In genomic region chr11:103953032-103953895, GRCm38 (mm10) we compare ENCODE assay signal across 8 mouse cellular contexts. TPM values are rescaled to one million over a fixed set of nuclear protein-coding genes. Genes with fewer than 3 reads are reported as not detected.
DNase-seq lines count a peak whose midpoint lies in the region; ATAC-seq lines count a peak whose summit lies in the region.

No protein-coding gene starts in this region.

- peak overlapping the region; percentile 94 for H3K27ac ChIP-seq in forebrain, embryonic 10.5 days

- no peaks in the 10 kb centered on the region for H3K9me3 ChIP-seq in forebrain, embryonic 10.5 days

- no peaks in the 10 kb centered on the region for H3K36me3 ChIP-seq in forebrain, embryonic 10.5 days (replicated peaks)
- H3K36me3 ChIP-seq in splenic B cell, adult 2 months (ENCODE audit: control insufficient read depth, insufficient read depth, low read length, poor library complexity, severe bottlenecking) = no peaks in the 10 kb centered on the region

- WGBS in forebrain, embryonic 10.5 days = 3% methylated on average over 32 of the region's 32 CpGs

- 0 out of 2 replicates have a peak, but pooled peaks cover 5% of the 10 kb centered on the region for H3K27me3 ChIP-seq in forebrain, embryonic 10.5 days (ENCODE audit: poor library complexity, severe bottlenecking)
- H3K27me3 ChIP-seq in splenic B cell, adult 2 months (ENCODE audit: control insufficient read depth, insufficient read depth, low read length, poor library complexity, severe bottlenecking) = no peaks in the 10 kb centered on the region

- peaks cover 29% of the 10 kb centered on the region for H3K4me1 ChIP-seq in forebrain, embryonic 10.5 days

- peak; percentile 61 for ATAC-seq in megakaryocyte progenitor cell, adult 5-6 weeks (replicated peaks; ENCODE audit: poor library complexity)

- peak overlapping the region; percentile 88 for H3K4me3 ChIP-seq in forebrain, embryonic 10.5 days

- DNase-seq in ovary, postnatal 14 days (ENCODE audit: low spot score) = peak; percentile 5
- DNase-seq in ovary, postnatal 36 days (ENCODE audit: low spot score) = no peak
- DNase-seq in adrenal gland, postnatal 25 days = peak; percentile 21
- peak; percentile 20 for DNase-seq in forebrain, embryonic 10.5 days (ENCODE audit: extremely low spot score, low spot score)
- DNase-seq in kidney, adult 9 months = peak; percentile 22
- peak; percentile 86 for DNase-seq in splenic B cell, adult 2 months (ENCODE audit: low read depth, low spot score)
- DNase-seq in gastrocnemius, adult 8-10 months (ENCODE audit: low spot score in 2 of 2) = no peak

RNA-seq across cellular contexts. Expression of gene Nsf, which starts 0.6 kb away (rescaled TPM):
- total RNA-seq in adrenal gland, postnatal 25 days (2021) = 83.0 and 104 TPM in 2 replicates
- 55.3 and 57.6 TPM in 2 replicates for polyA plus RNA-seq in forebrain, embryonic 10.5 days (2016; fragmentation: Nextera tagmentation; extraction: Ambion mirVana)
- 20.3 and 28.4 TPM in 2 replicates for total RNA-seq in megakaryocyte progenitor cell, adult 5-6 weeks (2015)
- total RNA-seq in megakaryocyte progenitor cell, adult 5-6 weeks (2017) = 32.5 and 35.8 TPM in 2 replicates
- 10 to 100 TPM; 16.2 to 24.2 (median 18.6) TPM for total RNA-seq in gastrocnemius, adult 8-10 months (2022)

RNA-seq across cellular contexts. Expression of gene Arf2, which starts 13.3 kb away (rescaled TPM):
- 38.2 and 38.3 TPM in 2 replicates for total RNA-seq in adrenal gland, postnatal 25 days (2021)
- polyA plus RNA-seq in forebrain, embryonic 10.5 days (2016; fragmentation: Nextera tagmentation; extraction: Ambion mirVana) = 94.9 and 98.4 TPM in 2 replicates
- 16.3 and 22.2 TPM in 2 replicates for total RNA-seq in megakaryocyte progenitor cell, adult 5-6 weeks (2015)
- 25.8 and 28.1 TPM in 2 replicates for total RNA-seq in megakaryocyte progenitor cell, adult 5-6 weeks (2017)
- total RNA-seq in gastrocnemius, adult 8-10 months (2022) = 10 to 100 TPM; 14.3 to 22.0 (median 16.8) TPM

Comparison
In these comparisons a context has a peak if more than half of its experiments do, and no peak if none do; other contexts are left out.
1. DNase-seq: peak in ovary, postnatal 14 days (single experiment), adrenal gland, postnatal 25 days (single experiment), forebrain, embryonic 10.5 days (single experiment), kidney, adult 9 months (single experiment) and splenic B cell, adult 2 months (single experiment); none in ovary, postnatal 36 days (single experiment) and gastrocnemius, adult 8-10 months (0 of 2).